Mouse (Mus musculus): Measurements from ENCODE around the gene Gm13090.

Gene Gm13090

GRCm38 (mm10) chr4:151138586-151138985, 49.2 kb downstream of the Gm13090 start:
- no peak for DNase-seq

- DNase-seq: peak; percentile 86 to 89
Measured at GRCm38 (mm10) chr4:151139053-151139840, 49.9 kb downstream of the Gm13090 start.

GRCm38 (mm10) chr4:151140368-151140982, 51.1 kb downstream of the Gm13090 start:
- DNase-seq: peak in 1 of 2 experiments; percentile 53

All from kidney, postnatal 4 days (tissue).